Mouse (Mus musculus) heart, embryonic 13.5 days (tissue): ENCODE results near the gene Tmc5. TPM values are rescaled to one million over a fixed set of nuclear protein-coding genes. Genes with fewer than 3 reads are reported as not detected.
A peak's percentile ranks its signal among the peaks of the same experiment; 100 is the strongest.

Source experiments
- ATAC-seq: fragments of 200-750 bp; cut with Nextera tagmentation; 2 replicates; pipeline ENCODE4 v1.8.0; 2017; ENCODE audit warnings: moderate TSS enrichment; ENCODE audit not compliant: insufficient number of reproducible peaks, low FRiP score, low TSS enrichment; ENCODE audit errors: extremely low read depth
- H3K27ac ChIP-seq: fragments of 300-500 bp; sonication (generic); replicated peaks from 2 replicates; pipeline ENCODE4 v1.5.1; 2015; ENCODE audit warnings: moderate library complexity, mild to moderate bottlenecking, inconsistent platforms
- H3K27me3 ChIP-seq: fragments of 300-500 bp; sonication (generic); replicated peaks from 2 replicates; pipeline ENCODE4 v1.6.1; 2015; ENCODE audit warnings: mild to moderate bottlenecking, inconsistent platforms
- H3K36me3 ChIP-seq: fragments of 300-500 bp; sonication (generic); 2 replicates; pipeline ENCODE4 v1.6.1; 2015; ENCODE audit warnings: mild to moderate bottlenecking, inconsistent platforms
- H3K4me1 ChIP-seq: fragments of 300-500 bp; sonication (generic); 2 replicates; pipeline ENCODE4 v1.6.1; 2015; ENCODE audit warnings: inconsistent platforms
- H3K4me2 ChIP-seq: fragments of 300-500 bp; sonication (generic); 2 replicates; pipeline ENCODE4 v1.6.1; 2015; ENCODE audit warnings: inconsistent platforms, mild to moderate bottlenecking, moderate library complexity
- H3K4me3 ChIP-seq: fragments of 300-500 bp; sonication (generic); 2 replicates; pipeline ENCODE4 v1.5.1; 2015; ENCODE audit warnings: moderate library complexity, mild to moderate bottlenecking, inconsistent platforms
- H3K9ac ChIP-seq: fragments of 300-500 bp; sonication (generic); 2 replicates; pipeline ENCODE4 v1.6.1; 2015; ENCODE audit warnings: inconsistent platforms, mild to moderate bottlenecking, moderate library complexity
- H3K9me3 ChIP-seq: fragments of 300-500 bp; sonication (generic); 2 replicates; pipeline ENCODE4 v1.6.1; 2016; ENCODE audit warnings: inconsistent platforms
- WGBS: fragments of 180-500 bp; shearing (Covaris S2); methylation state at CpG from one replicate; pipeline ENCODE4 v1.1.7; 2015; ENCODE audit warnings: mixed read lengths; 5-methylcytosine and 5-hydroxymethylcytosine counted together
- polyA plus RNA-seq: library from polyadenylated mRNA; unstranded; fragments of >200 nt; fragmentation: Nextera tagmentation; extraction: Ambion mirVana; gene quantifications from 2 replicates; pipeline ENCODE4 v1.2.1, GENCODE M21; 2015

The Tmc5 gene
- polyA plus RNA-seq, 1 experiment from 2014 or later = 0.04 TPM

GRCm38 (mm10) chr7:118697168-118697567 is 100.1 kb downstream of the Tmc5 start:
- H3K4me2 ChIP-seq = no peak overlapping the region
- H3K36me3 ChIP-seq = peaks cover 77% of the 10 kb centered on the region
- no peaks in the 10 kb centered on the region for H3K9me3 ChIP-seq
- no peak overlapping the region for H3K9ac ChIP-seq
- no peak overlapping the region for H3K4me3 ChIP-seq
- no peaks in the 10 kb centered on the region for H3K4me1 ChIP-seq
- WGBS = 66% methylated on average over 4 of the region's 4 CpGs
- no peak overlapping the region for H3K27ac ChIP-seq
- H3K27me3 ChIP-seq = no peaks in the 10 kb centered on the region
- no peak for ATAC-seq

- no peak overlapping the region for H3K27ac ChIP-seq
- ATAC-seq = no peak
- 90% methylated on average over 9 of the region's 9 CpGs for WGBS
Observed at GRCm38 (mm10) chr7:118698882-118699281, 101.8 kb downstream of the Tmc5 start.

GRCm38 (mm10) chr7:118703144-118703561 is 106.1 kb downstream of the Tmc5 start:
- Histone ChIP-seq H3K4me1 (peaks cover 29% of the 10 kb centered on the region), H3K9ac (no peak overlapping the region), H3K9me3 (no peaks in the 10 kb centered on the region), H3K4me2 (peak overlapping the region; percentile 91; the same call in 1 of the 2 replicates), H3K4me3 (no peak overlapping the region), H3K36me3 (peaks cover 28% of the 10 kb centered on the region), H3K27ac (no peak overlapping the region), H3K27me3 (no peaks in the 10 kb centered on the region)
- WGBS = 85% methylated on average over 15 of the region's 15 CpGs
- no peak for ATAC-seq

More at GRCm38 (mm10) chr7:118698882-118699281, 101.8 kb downstream of the Tmc5 start:
- Histone ChIP-seq H3K4me3 (no peak overlapping the region), H3K36me3 (peaks cover 69% of the 10 kb centered on the region), H3K27me3 (no peaks in the 10 kb centered on the region), H3K4me2 (no peak overlapping the region), H3K9ac (no peak overlapping the region), H3K4me1 (peaks cover 9% of the 10 kb centered on the region), H3K9me3 (no peaks in the 10 kb centered on the region)

- Histone ChIP-seq H3K4me1 (peaks cover 29% of the 10 kb centered on the region), H3K9ac (peak overlapping the region; percentile 91; the same call in 1 of the 2 replicates), H3K27me3 (no peaks in the 10 kb centered on the region), H3K27ac (peak overlapping the region; percentile 90), H3K4me3 (peak overlapping the region; percentile 91), H3K9me3 (no peaks in the 10 kb centered on the region), H3K36me3 (peaks cover 23% of the 10 kb centered on the region), H3K4me2 (peak overlapping the region; percentile 91)
- ATAC-seq = no peak
- 71% methylated on average over 9 of the region's 9 CpGs for WGBS
Observed at GRCm38 (mm10) chr7:118704001-118704850, 107.1 kb downstream of the Tmc5 start.

- peak; percentile 85 for ATAC-seq
- Histone ChIP-seq H3K9me3 (no peaks in the 10 kb centered on the region), H3K36me3 (peaks cover 21% of the 10 kb centered on the region), H3K4me1 (peaks cover 29% of the 10 kb centered on the region), H3K4me3 (peak within 1 kb of the TSS; percentile 91), H3K27me3 (no peaks in the 10 kb centered on the region), H3K27ac (peak within 1 kb of the TSS; percentile 90), H3K9ac (peak within 1 kb of the TSS; percentile 91), H3K4me2 (peak within 1 kb of the TSS; percentile 91)
- 0% methylated on average over 59 of the region's 66 CpGs for WGBS
Observed at GRCm38 (mm10) chr7:118705101-118705961, 108.2 kb downstream of the Tmc5 start, which contains the start of gene Gde1. TSS of gene Gde1 (minus strand) at chr7:118705778.

GRCm38 (mm10) chr7:118706051-118706450 is 109.0 kb downstream of the Tmc5 start:
- WGBS = 50% methylated on average over 6 of the region's 6 CpGs
- Histone ChIP-seq H3K27ac (peak overlapping the region; percentile 90), H3K4me1 (peaks cover 29% of the 10 kb centered on the region), H3K9me3 (no peaks in the 10 kb centered on the region), H3K9ac (peak overlapping the region; percentile 91), H3K4me2 (peak overlapping the region; percentile 91), H3K4me3 (peak overlapping the region; percentile 91), H3K36me3 (peaks cover 17% of the 10 kb centered on the region), H3K27me3 (no peaks in the 10 kb centered on the region)
- ATAC-seq = no peak

- no peak overlapping the region for H3K4me2 ChIP-seq
- ATAC-seq = no peak
- no peak overlapping the region for H3K4me3 ChIP-seq
- H3K27ac ChIP-seq = no peak overlapping the region
- no peak overlapping the region for H3K9ac ChIP-seq
- H3K4me1 ChIP-seq = peaks cover 29% of the 10 kb centered on the region
- no peaks in the 10 kb centered on the region for H3K9me3 ChIP-seq
- 84% methylated on average over 5 of the region's 5 CpGs for WGBS
- peaks cover 16% of the 10 kb centered on the region for H3K36me3 ChIP-seq
- no peaks in the 10 kb centered on the region for H3K27me3 ChIP-seq
Observed at GRCm38 (mm10) chr7:118706488-118706887, 109.4 kb downstream of the Tmc5 start.

- Histone ChIP-seq H3K36me3 (peaks cover 9% of the 10 kb centered on the region), H3K4me3 (no peak overlapping the region), H3K4me2 (no peak overlapping the region), H3K27ac (no peak overlapping the region), H3K27me3 (no peaks in the 10 kb centered on the region), H3K4me1 (peaks cover 32% of the 10 kb centered on the region), H3K9me3 (no peaks in the 10 kb centered on the region), H3K9ac (no peak overlapping the region)
- ATAC-seq = no peak
- 66% methylated on average over 2 of the region's 2 CpGs for WGBS
Observed at GRCm38 (mm10) chr7:118707216-118707615, 110.1 kb downstream of the Tmc5 start.

GRCm38 (mm10) chr7:118708002-118708401 is 110.9 kb downstream of the Tmc5 start:
- Histone ChIP-seq H3K4me3 (no peak overlapping the region), H3K27me3 (no peaks in the 10 kb centered on the region), H3K9me3 (no peaks in the 10 kb centered on the region), H3K4me2 (no peak overlapping the region), H3K36me3 (peaks cover 3% of the 10 kb centered on the region), H3K4me1 (peaks cover 35% of the 10 kb centered on the region), H3K9ac (no peak overlapping the region), H3K27ac (no peak overlapping the region)
- WGBS = 49% methylated on average over 4 of the region's 4 CpGs
- ATAC-seq = no peak

- Histone ChIP-seq H3K9ac (no peak overlapping the region), H3K4me3 (no peak overlapping the region), H3K9me3 (no peaks in the 10 kb centered on the region), H3K4me2 (no peak overlapping the region), H3K27ac (no peak overlapping the region), H3K36me3 (peaks cover 5% of the 10 kb centered on the region; the same call in 1 of the 2 replicates), H3K4me1 (peaks cover 15% of the 10 kb centered on the region), H3K27me3 (no peaks in the 10 kb centered on the region)
- WGBS = 72% methylated on average over 5 of the region's 5 CpGs
- ATAC-seq = no peak
Observed at GRCm38 (mm10) chr7:118710776-118711175, 113.7 kb downstream of the Tmc5 start.
